Mouse (Mus musculus) urinary bladder, postnatal 4 days (tissue): Measurements from ENCODE around the gene Vmn2r88.
"Not testable (repeated sequence)": the region's sequence is repeated elsewhere in the genome, so short reads cannot be mapped to it uniquely, and the experiment has no call there.

Experiments used
- DNase-seq, 2 experiments: peaks; one replicate each; pipeline ENCODE4 v3.0.0; 2021 to 2022; ENCODE audit warnings: low spot score in 2 of 2

Vmn2r88 gene

GRCm38 (mm10) chr14:51410520-51410919 lies at the start of gene Vmn2r88:
Vmn2r88 (plus strand) TSS chr14:51410820.
- no peak for DNase-seq

DNA sequence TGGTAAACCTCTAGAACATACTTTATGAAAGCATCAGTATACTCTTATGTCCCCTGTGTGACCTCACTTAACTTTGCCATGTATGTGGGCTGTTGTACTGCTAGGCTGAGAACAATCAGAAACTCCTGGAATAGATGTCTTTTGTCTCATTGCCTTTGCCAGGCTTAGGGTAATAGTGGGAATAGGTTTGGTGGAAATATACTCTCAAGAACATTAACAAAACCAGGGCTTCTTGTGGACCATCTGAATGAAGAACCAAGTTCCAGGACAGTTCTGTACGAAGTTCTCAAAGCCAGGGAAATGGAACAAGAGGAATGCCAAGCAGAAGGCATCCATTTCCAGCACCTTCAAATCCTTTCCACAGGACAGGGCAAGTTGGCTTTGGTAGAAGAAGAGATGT lies 49.2 kb upstream of the Vmn2r88 start, which contains the start of gene Gm7247:
Gm7247 (plus strand) TSS at position 301 of the 400 bp plus-strand sequence.
- DNase-seq, result no peak

DNA sequence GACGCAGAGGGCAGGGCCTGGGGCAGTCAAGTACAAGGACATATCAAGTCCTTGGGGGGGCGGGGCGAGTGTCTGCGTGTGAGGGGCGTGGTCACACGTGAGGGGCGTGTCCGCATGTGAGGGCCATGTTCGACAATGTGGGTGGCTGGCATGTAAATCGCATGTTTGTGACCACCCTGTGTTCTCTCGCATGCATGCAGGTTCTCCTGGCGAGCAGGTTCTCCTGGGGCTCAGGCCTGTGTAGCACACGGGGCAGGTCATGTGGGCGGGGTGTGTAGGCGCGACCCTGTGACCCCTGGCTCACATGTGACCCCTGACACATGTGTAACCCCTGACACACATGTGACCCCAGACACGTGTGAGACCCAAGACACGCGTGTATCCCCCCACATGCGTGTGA lies 27.8 kb upstream of the Vmn2r88 start:
- no peak for DNase-seq

GRCm38 (mm10) chr14:51384351-51384750 lies 26.3 kb upstream of the Vmn2r88 start:
- DNase-seq, result no peak

DNA sequence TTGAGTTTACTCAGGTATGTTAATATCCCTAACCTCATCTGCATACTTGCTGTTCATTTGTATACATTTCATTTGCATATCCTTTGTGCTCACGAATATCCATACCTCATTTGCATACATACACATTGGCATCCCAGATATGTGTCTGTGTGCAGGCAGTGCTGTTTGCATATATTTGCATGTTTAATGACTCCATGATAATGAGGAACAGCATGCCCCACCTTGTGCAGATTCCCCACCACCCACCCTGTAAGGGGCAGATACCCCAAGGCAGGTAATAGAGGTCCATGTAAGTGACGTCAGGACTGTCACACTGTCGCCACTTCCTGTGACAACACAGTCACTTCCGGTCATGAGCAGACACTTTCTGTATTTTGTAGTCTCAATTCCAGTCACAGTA lies 24.9 kb upstream of the Vmn2r88 start:
- DNase-seq, result no peak

DNA sequence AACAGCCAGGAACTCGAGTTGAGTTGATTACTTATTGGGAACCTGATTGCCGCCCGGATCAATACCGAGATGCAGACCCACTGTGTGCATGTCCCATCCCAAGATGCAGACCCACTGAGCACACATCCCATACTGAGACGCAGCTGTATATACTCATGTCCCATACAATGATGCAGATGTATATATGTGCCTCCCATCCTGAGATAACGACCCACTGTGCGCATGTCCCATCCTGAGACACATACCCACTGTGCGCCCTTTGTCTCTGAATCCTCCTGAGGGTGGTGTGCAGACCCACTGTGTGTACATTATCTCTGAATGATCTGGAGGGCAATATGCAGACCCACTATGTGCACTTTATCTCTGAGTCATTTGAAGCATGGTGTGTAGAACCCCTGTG lies 22.9 kb upstream of the Vmn2r88 start:
- no peak for DNase-seq

DNA sequence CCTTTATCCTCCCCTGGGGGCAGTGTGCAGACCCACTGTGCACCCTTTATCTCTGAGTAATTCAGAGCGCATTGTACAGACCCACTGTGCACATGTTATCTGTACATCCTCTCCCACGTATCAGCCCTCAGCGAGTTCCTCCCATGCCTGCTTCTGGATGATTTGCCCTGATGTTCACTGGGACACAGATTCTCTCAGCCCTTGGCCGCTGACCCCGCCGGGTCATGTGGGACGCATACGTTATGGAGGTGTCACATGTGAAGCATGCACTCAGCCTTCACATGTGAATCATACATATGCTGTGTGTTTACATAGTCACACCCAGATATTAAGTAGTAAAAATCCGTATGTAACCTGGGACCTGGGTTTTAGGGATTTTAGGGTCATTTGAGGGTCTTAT lies 22.4 kb upstream of the Vmn2r88 start:
- DNase-seq, result no peak

- DNase-seq, result no peak
Observed at GRCm38 (mm10) chr14:51423885-51424284, 13.3 kb downstream of the Vmn2r88 start.

GRCm38 (mm10) chr14:51430138-51430537 lies 19.5 kb downstream of the Vmn2r88 start:
- DNase-seq, result not testable (repeated sequence)

GRCm38 (mm10) chr14:51434546-51434945 lies 23.9 kb downstream of the Vmn2r88 start:
- no peak for DNase-seq

DNA sequence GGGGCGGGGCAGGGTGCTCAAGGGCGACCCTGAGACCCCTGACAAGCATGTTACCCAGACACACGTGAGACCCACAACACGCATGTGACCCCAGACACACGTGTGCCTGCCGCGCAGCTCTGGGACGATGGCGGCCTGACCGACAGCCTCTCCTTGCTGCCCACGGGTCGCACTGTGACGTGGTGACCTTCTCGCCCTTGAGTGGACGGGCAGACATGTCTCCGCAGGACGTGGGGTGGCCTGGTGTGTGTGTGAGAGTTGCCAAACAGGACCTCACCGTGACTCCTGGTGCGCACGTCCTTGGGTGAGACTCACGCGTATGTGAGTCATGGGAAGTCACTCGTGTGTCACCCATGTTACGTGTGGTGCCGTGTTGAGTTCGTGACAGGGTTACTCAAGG lies 24.4 kb downstream of the Vmn2r88 start:
- no peak for DNase-seq

DNA sequence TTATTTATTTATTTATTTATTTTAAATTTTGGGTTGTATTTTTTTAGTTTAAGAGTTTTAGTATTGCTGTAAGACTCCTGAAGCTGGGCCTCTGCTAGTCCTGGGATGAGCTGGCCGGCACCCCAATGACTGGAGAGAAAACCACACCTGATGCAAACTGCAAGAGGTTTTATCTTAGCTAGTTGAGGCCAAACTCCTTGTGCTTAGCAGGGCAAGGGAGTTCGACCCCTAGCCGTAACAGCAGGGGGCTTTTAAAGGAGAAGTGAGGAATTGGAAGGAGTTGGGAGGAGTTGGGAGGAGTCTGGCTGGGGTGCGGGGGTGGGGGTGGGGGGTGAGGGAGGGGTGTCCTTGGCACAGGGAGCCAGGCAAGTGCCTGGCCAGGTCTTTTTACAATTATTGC lies 28.3 kb downstream of the Vmn2r88 start:
- no peak for DNase-seq

DNA sequence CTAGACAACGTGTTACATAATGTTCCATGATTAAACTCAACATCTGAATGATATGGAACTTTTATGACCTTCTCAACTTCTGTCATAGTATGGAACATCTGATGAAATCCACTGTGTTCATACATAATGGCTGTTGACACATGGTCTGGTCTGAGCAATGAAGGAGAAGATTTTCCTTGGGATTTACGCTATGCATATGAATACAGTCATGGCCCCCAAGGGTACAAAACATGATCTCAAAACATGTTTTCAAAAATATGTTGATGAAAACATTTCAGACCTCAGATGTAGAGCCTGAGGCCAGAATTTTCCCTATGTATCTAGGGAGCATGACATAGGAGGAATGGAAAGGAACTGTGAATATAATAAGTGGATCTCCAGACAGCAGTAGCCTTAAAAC lies 40.9 kb downstream of the Vmn2r88 start, which contains the start of gene Vmn2r89:
Vmn2r89 (plus strand) TSS at position 301 of the 400 bp plus-strand sequence.
- DNase-seq, result not testable (repeated sequence)
